Mouse (Mus musculus) limb, embryonic 14.5 days (tissue): ENCODE measurements at regions not wholly inside any gene's neighbourhood (a gene's known extent, or its start where the extent isn't known, plus 50 kb on each side); places are given as distances from the start of the nearest gene placed in this dataset.

ENCODE experiments used
- ATAC-seq: fragments of 200-750 bp; cut with Nextera tagmentation; 2 replicates; pipeline ENCODE4 v1.8.0; 2017; ENCODE audit warnings: low read depth, moderate number of reproducible peaks, moderate TSS enrichment; ENCODE audit not compliant: low FRiP score
- DNase-seq: peaks from one replicate; pipeline ENCODE4 v3.0.0-alpha.2; 2015; ENCODE audit warnings: low spot score
- H3K27ac ChIP-seq: fragments of 300-500 bp; sonication (generic); replicated peaks from 2 replicates; pipeline ENCODE4 v1.5.1; 2014; ENCODE audit warnings: low read depth, mild to moderate bottlenecking, low read length, moderate library complexity, mixed read lengths
- H3K27me3 ChIP-seq: fragments of 300-500 bp; sonication (generic); 2 replicates; pipeline ENCODE4 v1.6.1; 2014; ENCODE audit warnings: low read length, mixed read lengths; ENCODE audit not compliant: control insufficient read depth, insufficient read depth
- H3K36me3 ChIP-seq: fragments of 300-500 bp; sonication (generic); 2 replicates; pipeline ENCODE4 v1.6.1; 2014; ENCODE audit warnings: mild to moderate bottlenecking, low read length, moderate library complexity, mixed read lengths; ENCODE audit not compliant: control insufficient read depth, insufficient read depth
- H3K4me1 ChIP-seq: fragments of 300-500 bp; sonication (generic); 2 replicates; pipeline ENCODE4 v1.6.1; 2014; ENCODE audit warnings: antibody characterized with exemption, low read length, mixed read lengths; ENCODE audit not compliant: control insufficient read depth, insufficient read depth
- H3K4me2 ChIP-seq: fragments of 300-500 bp; sonication (generic); replicated peaks from 2 replicates; pipeline ENCODE4 v1.6.1; 2014; ENCODE audit warnings: low read depth, mild to moderate bottlenecking, low read length, moderate library complexity; ENCODE audit not compliant: severe bottlenecking
- H3K4me3 ChIP-seq: fragments of 300-500 bp; sonication (generic); replicated peaks from 2 replicates; pipeline ENCODE4 v1.5.1; 2014; ENCODE audit warnings: low read length
- H3K9ac ChIP-seq: fragments of 300-500 bp; sonication (generic); 2 replicates; pipeline ENCODE4 v1.6.1; 2014; ENCODE audit warnings: mild to moderate bottlenecking, low read depth, low read length, moderate library complexity; ENCODE audit not compliant: severe bottlenecking
- H3K9me3 ChIP-seq: fragments of 300-500 bp; sonication (generic); 2 replicates; pipeline ENCODE4 v1.6.1; 2016; ENCODE audit warnings: low read length; ENCODE audit not compliant: control insufficient read depth
- POLR2A ChIP-seq: fragments of 200-500 bp; IDR thresholded peaks from 2 replicates; pipeline ENCODE4 v1.8.0; 2012; ENCODE audit warnings: inconsistent platforms, mild to moderate bottlenecking, moderate library complexity, borderline replicate concordance; ENCODE audit not compliant: insufficient read depth, insufficient read length; ENCODE audit errors: extremely low read depth
- WGBS: fragments of 180-500 bp; shearing (Covaris S2); extraction: QIAGEN DNeasy Blood & Tissue Kit; methylation state at CpG from one replicate; pipeline ENCODE4 v1.1.7; 2014; 5-methylcytosine and 5-hydroxymethylcytosine counted together

GRCm38 (mm10) chr3:143104734-143105133 lies 222.9 kb upstream of the Pkn2 start:
- H3K9me3 ChIP-seq = no peaks in the 10 kb centered on the region
- WGBS = 24% methylated on average over 2 of the region's 2 CpGs
- no peak overlapping the region for H3K4me3 ChIP-seq
- H3K27me3 ChIP-seq = peaks cover 12% of the 10 kb centered on the region
- no peak overlapping the region for H3K27ac ChIP-seq
- H3K9ac ChIP-seq = no peak overlapping the region
- H3K36me3 ChIP-seq = no peaks in the 10 kb centered on the region
- no peak for ATAC-seq
- H3K4me1 ChIP-seq = peaks cover 8% of the 10 kb centered on the region
- H3K4me2 ChIP-seq = no peak overlapping the region
- DNase-seq = no peak
- no peak for TF ChIP-seq POLR2A

GRCm38 (mm10) chr3:143103333-143103732 lies 221.5 kb upstream of the Pkn2 start:
- H3K36me3 ChIP-seq = no peaks in the 10 kb centered on the region
- no peak overlapping the region for H3K9ac ChIP-seq
- no peak for TF ChIP-seq POLR2A
- no peaks in the 10 kb centered on the region for H3K9me3 ChIP-seq
- H3K4me3 ChIP-seq = no peak overlapping the region
- peaks cover 8% of the 10 kb centered on the region for H3K4me1 ChIP-seq
- ATAC-seq = no peak
- peak; percentile 60 for DNase-seq
- 14% methylated on average over 3 of the region's 3 CpGs for WGBS
- no peak overlapping the region for H3K4me2 ChIP-seq
- no peak overlapping the region for H3K27ac ChIP-seq
- peaks cover 12% of the 10 kb centered on the region for H3K27me3 ChIP-seq

- peaks cover 12% of the 10 kb centered on the region for H3K27me3 ChIP-seq
- no peaks in the 10 kb centered on the region for H3K36me3 ChIP-seq
- DNase-seq = no peak
- WGBS = 3% methylated on average over 44 of the region's 59 CpGs
- peaks cover 8% of the 10 kb centered on the region for H3K4me1 ChIP-seq
- H3K9me3 ChIP-seq = no peaks in the 10 kb centered on the region
- peak overlapping the region; percentile 73 for H3K4me2 ChIP-seq
- TF ChIP-seq POLR2A = no peak
- peak overlapping the region; percentile 45 for H3K9ac ChIP-seq
- 0 out of 2 replicates have a peak, but pooled peaks have one; percentile 44 for ATAC-seq
- peak overlapping the region; percentile 43 for H3K4me3 ChIP-seq
- H3K27ac ChIP-seq = no peak overlapping the region
These were observed 219.2 kb upstream of the Pkn2 start for GRCm38 (mm10) chr3:143100810-143101645.

- Histone ChIP-seq H3K36me3 (no peaks in the 10 kb centered on the region), H3K4me1 (peaks cover 8% of the 10 kb centered on the region), H3K27ac (no peak overlapping the region), H3K9ac (no peak overlapping the region), H3K4me2 (peak overlapping the region; percentile 73), H3K4me3 (peak overlapping the region; percentile 43), H3K27me3 (peaks cover 12% of the 10 kb centered on the region), H3K9me3 (no peaks in the 10 kb centered on the region)
- WGBS = 39% methylated on average over 7 of the region's 7 CpGs
- ATAC-seq = no peak
- TF ChIP-seq POLR2A = no peak
- no peak for DNase-seq
These were observed 218.4 kb upstream of the Pkn2 start for GRCm38 (mm10) chr3:143100203-143100602.

GRCm38 (mm10) chr3:143092206-143092605 lies 210.4 kb upstream of the Pkn2 start:
- no peak for TF ChIP-seq POLR2A
- Histone ChIP-seq H3K9ac (no peak overlapping the region), H3K36me3 (no peaks in the 10 kb centered on the region), H3K27ac (no peak overlapping the region), H3K4me2 (no peak overlapping the region), H3K27me3 (no peaks in the 10 kb centered on the region), H3K4me1 (0 out of 2 replicates have a peak, but pooled peaks cover 3% of the 10 kb centered on the region), H3K9me3 (no peaks in the 10 kb centered on the region), H3K4me3 (no peak overlapping the region)
- ATAC-seq (no peak), DNase-seq (no peak)
- WGBS = 33% methylated on average over 4 of the region's 4 CpGs
